Mouse (Mus musculus) left cerebral cortex, adult 8-10 months (tissue): ENCODE measurements at regions not wholly inside any gene's neighbourhood (a gene's known extent, or its start where the extent isn't known, plus 50 kb on each side); places are given as distances from the start of the nearest gene placed in this dataset.

ENCODE experiments used
- DNase-seq, 2 experiments: peaks; one replicate each; pipeline ENCODE4 v3.0.0; 2022; ENCODE audit warnings: low spot score in 2 of 2

- peak in 1 of 2 experiments; percentile 14 for DNase-seq
These were observed 62.8 kb downstream of the H2al1n start for GRCm38 (mm10) chrX:14273628-14274337.

- DNase-seq: no peak
These were observed 68.4 kb downstream of the H2al1n start for GRCm38 (mm10) chrX:14279312-14279711.

- DNase-seq: no peak
These were observed 68.8 kb downstream of the H2al1n start for GRCm38 (mm10) chrX:14279736-14280135.

GRCm38 (mm10) chrX:14294890-14295289, 83.9 kb downstream of the H2al1n start:
- no peak for DNase-seq

GRCm38 (mm10) chrX:14302125-14302524, 91.2 kb downstream of the H2al1n start:
- DNase-seq: peak in 1 of 2 experiments; percentile 4

GRCm38 (mm10) chrX:14312746-14313145, 101.8 kb downstream of the H2al1n start:
- DNase-seq: no peak

- no peak for DNase-seq
These were observed 141.5 kb downstream of the H2al1n start for GRCm38 (mm10) chrX:14352416-14352815.

- no peak for DNase-seq
These were observed 142.4 kb downstream of the H2al1n start for GRCm38 (mm10) chrX:14353366-14353765.

GRCm38 (mm10) chrX:14356466-14357030, 145.6 kb downstream of the H2al1n start:
- no peak for DNase-seq
